Mouse (Mus musculus) hindlimb bud, embryonic 11.5 days (tissue): ENCODE results near the gene Dus1l.
"Not testable (repeated sequence)": the region's sequence is repeated elsewhere in the genome, so short reads cannot be mapped to it uniquely, and the experiment has no call there.

Experiments
- DNase-seq: peaks from one replicate; pipeline ENCODE4 v3.0.0-alpha.2; 2012; ENCODE audit warnings: low read depth, low spot score; ENCODE audit errors: extremely low spot score

Dus1l gene

GRCm38 (mm10) chr11:120819556-120819955, 23.4 kb upstream of the Dus1l start:
- no peak for DNase-seq

- DNase-seq, result no peak
Observed at GRCm38 (mm10) chr11:120818251-120818650, 22.0 kb upstream of the Dus1l start.

GRCm38 (mm10) chr11:120817358-120817757, 21.2 kb upstream of the Dus1l start:
- DNase-seq, result no peak

GRCm38 (mm10) chr11:120812068-120812467, 15.9 kb upstream of the Dus1l start:
- DNase-seq, result no peak

GRCm38 (mm10) chr11:120808010-120808409, 11.8 kb upstream of the Dus1l start:
- no peak for DNase-seq

GRCm38 (mm10) chr11:120805375-120806298, 9.4 kb upstream of the Dus1l start:
- no peak for DNase-seq

- no peak for DNase-seq
Observed at GRCm38 (mm10) chr11:120804769-120805168, 8.6 kb upstream of the Dus1l start.

- no peak for DNase-seq
Observed at GRCm38 (mm10) chr11:120804274-120804673, 8.1 kb upstream of the Dus1l start.

- peak; percentile 91 for DNase-seq
Observed at GRCm38 (mm10) chr11:120800061-120800904, 4.1 kb upstream of the Dus1l start.

- DNase-seq, result no peak
Observed at GRCm38 (mm10) chr11:120799316-120799890, 3.2 kb upstream of the Dus1l start.

GRCm38 (mm10) chr11:120798244-120798643, 2.0 kb upstream of the Dus1l start:
- DNase-seq, result no peak

GRCm38 (mm10) chr11:120796614-120796946, 377 bp upstream of the Dus1l start:
- no peak for DNase-seq

- DNase-seq, result no peak
Observed at GRCm38 (mm10) chr11:120792652-120793051, 3.6 kb downstream of the Dus1l start.

- DNase-seq, result no peak
Observed at GRCm38 (mm10) chr11:120789810-120790209, 6.4 kb downstream of the Dus1l start.

GRCm38 (mm10) chr11:120789355-120789754, 6.8 kb downstream of the Dus1l start:
- DNase-seq, result no peak

GRCm38 (mm10) chr11:120788460-120788859, 7.7 kb downstream of the Dus1l start:
- not testable (repeated sequence) for DNase-seq

- no peak for DNase-seq
Observed at GRCm38 (mm10) chr11:120785145-120785544, 11.1 kb downstream of the Dus1l start.

GRCm38 (mm10) chr11:120784064-120784791, 12.0 kb downstream of the Dus1l start, which contains the start of the genes Rfng and Gps1:
Gene Rfng, minus strand, starts transcription at chr11:120784207.
Gene Gps1, plus strand, starts transcription at chr11:120784272.
- no peak for DNase-seq

- no peak for DNase-seq
Observed at GRCm38 (mm10) chr11:120783426-120784063, 12.7 kb downstream of the Dus1l start.

- not testable (repeated sequence) for DNase-seq
Observed at GRCm38 (mm10) chr11:120781361-120781760, 14.8 kb downstream of the Dus1l start.
